In the genomic region with DNA sequence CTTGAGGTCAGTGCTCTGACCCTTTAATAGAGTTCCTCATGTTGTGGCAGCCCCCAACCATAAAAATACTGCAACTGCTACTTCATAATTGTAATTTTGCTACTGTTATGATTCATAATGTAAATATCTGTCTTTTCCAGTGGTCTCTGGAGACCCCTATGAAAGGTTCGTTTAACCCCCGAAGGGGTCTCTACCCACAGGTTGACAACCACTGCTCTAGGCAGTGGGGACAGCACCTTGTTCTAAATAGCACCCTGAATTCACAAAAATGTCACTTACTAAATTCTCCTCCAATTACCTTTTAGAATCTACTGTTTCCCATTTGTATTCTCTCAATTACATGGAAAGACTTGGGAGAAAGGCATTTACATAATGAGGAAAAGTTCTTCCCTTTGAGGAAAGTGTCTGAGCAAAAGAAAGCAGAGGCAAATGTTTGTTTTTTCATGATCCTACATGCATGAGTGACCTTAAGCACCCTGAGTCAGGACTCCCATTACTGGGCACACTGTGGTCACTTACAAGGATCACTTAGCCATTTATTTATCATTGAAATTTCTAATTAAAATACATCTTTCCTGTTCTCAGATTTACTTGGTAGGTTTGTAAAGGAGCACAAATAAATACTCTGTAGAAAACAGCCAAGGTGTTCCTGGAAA, we compare ENCODE assay signal across 25 mouse cellular contexts. TPM values are rescaled to one million over a fixed set of nuclear protein-coding genes. Genes with fewer than 3 reads are reported as not detected.
A peak's percentile ranks its signal among the peaks of the same experiment; 100 is the strongest.
DNase-seq lines count a peak whose midpoint lies in the region; ATAC-seq and TF ChIP-seq lines count a peak whose summit lies in the region.
"Had no signal": no experiment of that assay in that cellular context is flagged by ENCODE, and none has a peak within 500 bp of the region (broad histone marks: within the 10 kb centered on the region; RNA-seq: fewer than 3 reads in every experiment).

No protein-coding gene starts in this region.

- peaks cover 35% of the 10 kb centered on the region for H3K4me1 ChIP-seq in kidney, embryonic 16.5 days (ENCODE audit: insufficient read depth, low read length)
- peaks cover 10% of the 10 kb centered on the region; the same call in 1 of the 2 replicates for H3K4me1 ChIP-seq in kidney, embryonic 14.5 days (ENCODE audit: control insufficient read depth, insufficient read depth, low read length)
- H3K4me1 ChIP-seq in CH12.LX (ENCODE audit: control insufficient read depth in 1 of 2, insufficient read depth in 2 of 2): peaks cover 8 to 70% of the 10 kb centered on the region in 2 experiments

- peaks cover 80% of the 10 kb centered on the region for H3K79me2 ChIP-seq in CH12.LX (replicated peaks; ENCODE audit: control insufficient read depth, extremely low read depth, insufficient read depth, poor library complexity, severe bottlenecking)

- peak; percentile 33 for DNase-seq in kidney, adult 9 months
- DNase-seq in kidney, postnatal 14 days: no peak
- peak; percentile 77 for DNase-seq in CH12.LX (ENCODE audit: extremely low read depth)
- no peak for DNase-seq in Patski (ENCODE audit: low read depth, low spot score)
- DNase-seq: adrenal gland, adult 2 months; adrenal gland, postnatal 10 days; adrenal gland, postnatal 25 days; cerebellum, adult 11 months; cerebellum, adult 18-20 months; cerebellum, adult 8-10 months; cerebellum, adult 9-11 months; cerebellum, postnatal 14 days; cerebellum, postnatal 36 days; embryo, embryonic 11 days had no signal

- no peak for TF ChIP-seq RAD21 in CH12.LX (IDR thresholded peaks at IDR 0.05; ENCODE audit: low read depth, low read length)

- H3K36me3 ChIP-seq in kidney, embryonic 16.5 days (ENCODE audit: insufficient read depth, low read length): no peaks in the 10 kb centered on the region
- no peaks in the 10 kb centered on the region for H3K36me3 ChIP-seq in kidney, embryonic 14.5 days (ENCODE audit: control insufficient read depth, insufficient read depth, low read length)
- peaks cover 0 to 6% of the 10 kb centered on the region in 2 experiments for H3K36me3 ChIP-seq in CH12.LX (replicated peaks in 1 of 2; ENCODE audit: control insufficient read depth in 1 of 2, insufficient read depth in 1 of 2, low read length in 1 of 2)
- H3K36me3 ChIP-seq: embryonic facial prominence, embryonic 13.5 days; embryonic facial prominence, embryonic 15.5 days; forebrain, embryonic 12.5 days had no signal

- WGBS in kidney, embryonic 16.5 days: 81% methylated on average over 2 of the region's 2 CpGs
- WGBS in kidney, embryonic 14.5 days: 88% methylated on average over 2 of the region's 2 CpGs

- no peak overlapping the region for H3K9ac ChIP-seq in kidney, embryonic 16.5 days (replicated peaks; ENCODE audit: low read length)
- no peak overlapping the region for H3K9ac ChIP-seq in kidney, embryonic 14.5 days (ENCODE audit: low read depth, low read length)
- H3K9ac ChIP-seq in CH12.LX (ENCODE audit: insufficient read depth, low read depth): no peak overlapping the region; the same call in 1 of the 2 replicates
- H3K9ac ChIP-seq: embryonic facial prominence, embryonic 13.5 days; embryonic facial prominence, embryonic 15.5 days; forebrain, embryonic 12.5 days had no signal

- no peak overlapping the region for H3K4me3 ChIP-seq in kidney, embryonic 16.5 days (ENCODE audit: low read length)
- H3K4me3 ChIP-seq in kidney, embryonic 14.5 days (ENCODE audit: low read length): no peak overlapping the region
- no peak overlapping the region for H3K4me3 ChIP-seq in CH12.LX (replicated peaks in 1 of 3; ENCODE audit: low read depth in 2 of 3, low read length in 2 of 3, poor library complexity in 1 of 3)
- H3K4me3 ChIP-seq: embryonic facial prominence, embryonic 13.5 days; embryonic facial prominence, embryonic 15.5 days; erythroblast, embryonic 14.5 days; forebrain, embryonic 10.5 days; forebrain, embryonic 12.5 days had no signal

- TF ChIP-seq CTCF in CH12.LX (conservative IDR thresholded peaks at IDR 0.05 in 1 of 2, IDR thresholded peaks at IDR 0.05 in 1 of 2; ENCODE audit: low read depth in 2 of 2, low read length in 2 of 2) (no peak), Patski (IDR thresholded peaks at IDR 0.05) (no peak)

- ATAC-seq in kidney, embryonic 16.5 days (ENCODE audit: low FRiP score, low TSS enrichment): 0 out of 2 replicates have a peak, but pooled peaks have one; percentile 42
- ATAC-seq in kidney, embryonic 14.5 days (ENCODE audit: low FRiP score, low TSS enrichment): no peak
- peak; percentile 60 for ATAC-seq in Patski
- no peak for ATAC-seq in megakaryocyte progenitor cell, adult 5-6 weeks (replicated peaks; ENCODE audit: poor library complexity)
- ATAC-seq: forebrain, embryonic 14.5 days; forebrain, embryonic 16.5 days had no signal

- dilution Hi-C loops in CH12.LX (cut with MboI; ENCODE audit: extremely low pct_ligation_motif_present, extremely low pct_unique_long_range_greater_than_20kb, low sequenced_read_pairs): no loop called here

- POLR2A ChIA-PET in Patski (lab: Charles Lee): no interaction called here

- peak; percentile 86 for TF ChIP-seq EP300 in CH12.LX (IDR thresholded peaks at IDR 0.05; ENCODE audit: low read length)

- H3K27me3 ChIP-seq in kidney, embryonic 16.5 days (ENCODE audit: insufficient read depth, low read length): no peaks in the 10 kb centered on the region
- no peaks in the 10 kb centered on the region for H3K27me3 ChIP-seq in kidney, embryonic 14.5 days (ENCODE audit: control insufficient read depth, insufficient read depth, low read length)
- no peaks in the 10 kb centered on the region for H3K27me3 ChIP-seq in CH12.LX (replicated peaks)
- H3K27me3 ChIP-seq in Patski: no peaks in the 10 kb centered on the region
- H3K27me3 ChIP-seq: embryonic facial prominence, embryonic 13.5 days; embryonic facial prominence, embryonic 15.5 days; forebrain, embryonic 12.5 days had no signal

- no peak for TF ChIP-seq POLR2A in CH12.LX (IDR thresholded peaks at IDR 0.05; ENCODE audit: low read depth, low read length)

- H3K4me2 ChIP-seq in kidney, embryonic 16.5 days (replicated peaks; ENCODE audit: low read depth, low read length): no peak overlapping the region
- H3K4me2 ChIP-seq in kidney, embryonic 14.5 days (replicated peaks; ENCODE audit: low read depth, low read length): no peak overlapping the region
- H3K4me2 ChIP-seq in CH12.LX (ENCODE audit: insufficient read depth, low read depth, poor library complexity, severe bottlenecking): peak overlapping the region; percentile 61
- H3K4me2 ChIP-seq: embryonic facial prominence, embryonic 13.5 days; embryonic facial prominence, embryonic 15.5 days; forebrain, embryonic 12.5 days had no signal

- in situ Hi-C loops in CH12.LX (cut with MboI; ENCODE audit: low pct_ligation_motif_present, low pct_unique_long_range_greater_than_20kb, low sequenced_read_pairs): no loop called here
- in situ Hi-C loops in Patski (cut with MboI; ENCODE audit: low pct_unique_long_range_greater_than_20kb): loop anchor here (25.0 kb wide), 1 partner anchor 1155 kb away; no protein-coding TSS in a partner anchor

- H3K9me3 ChIP-seq in kidney, embryonic 16.5 days (ENCODE audit: low read length): no peaks in the 10 kb centered on the region
- H3K9me3 ChIP-seq in kidney, embryonic 14.5 days (ENCODE audit: control insufficient read depth, low read length): no peaks in the 10 kb centered on the region
- no peaks in the 10 kb centered on the region for H3K9me3 ChIP-seq in CH12.LX (replicated peaks; ENCODE audit: low read length)
- H3K9me3 ChIP-seq: embryonic facial prominence, embryonic 13.5 days; embryonic facial prominence, embryonic 15.5 days; forebrain, embryonic 10.5 days; forebrain, embryonic 12.5 days; G1E had no signal

- H3K27ac ChIP-seq in kidney, embryonic 16.5 days (ENCODE audit: low read length): no peak overlapping the region
- H3K27ac ChIP-seq in kidney, embryonic 14.5 days (ENCODE audit: low read depth, low read length): no peak overlapping the region
- peak overlapping the region; percentile 92 for H3K27ac ChIP-seq in CH12.LX (ENCODE audit: insufficient read depth, low read depth)
- H3K27ac ChIP-seq: embryonic facial prominence, embryonic 13.5 days; embryonic facial prominence, embryonic 15.5 days; forebrain, embryonic 10.5 days; forebrain, embryonic 12.5 days had no signal

- CTCF ChIA-PET in Patski (lab: Charles Lee): interaction anchor here (1.4 kb wide), 1 partner anchor 17 kb away, joined by 4 read pairs; no protein-coding TSS in a partner anchor

TF ChIP-seq in CH12.LX, 34 proteins besides CTCF, POLR2A, EP300 and RAD21 (continues in another document):
- peak; percentile 37; the same call in 1 of the 2 replicates for TF ChIP-seq BHLHE40 (IDR thresholded peaks at IDR 0.05; ENCODE audit: low read depth, low read length)
- peak; percentile 92 for TF ChIP-seq MEF2A (IDR thresholded peaks at IDR 0.05; ENCODE audit: borderline replicate concordance, low read depth, low read length)
- TF ChIP-seq SIN3A (IDR thresholded peaks at IDR 0.05; ENCODE audit: low read length): 0 out of 2 replicates have a peak, but pooled peaks have one; percentile 8
- no peak for TF ChIP-seq MYC (IDR thresholded peaks at IDR 0.05; ENCODE audit: low read depth, low read length)
- no peak for TF ChIP-seq HCFC1 (IDR thresholded peaks at IDR 0.05; ENCODE audit: low read depth, low read length)
- 0 out of 2 replicates have a peak, but pooled peaks have one; percentile 55 for TF ChIP-seq KAT2A (IDR thresholded peaks at IDR 0.05; ENCODE audit: insufficient replicate concordance, low read length)
- no peak for TF ChIP-seq MXI1 (IDR thresholded peaks at IDR 0.05; ENCODE audit: low read depth, low read length)
- peak; percentile 76 for TF ChIP-seq ETS1 (conservative IDR thresholded peaks at IDR 0.05; ENCODE audit: low read depth, low read length)
- TF ChIP-seq NELFE (IDR thresholded peaks at IDR 0.05; ENCODE audit: low read depth, low read length): no peak
- no peak for TF ChIP-seq TBP (conservative IDR thresholded peaks at IDR 0.05; ENCODE audit: low read depth, low read length)

RNA-seq across cellular contexts. Expression of gene Pdhx, which starts 5.6 kb away (rescaled TPM):
- 42.8 and 46.7 TPM in 2 replicates for polyA plus RNA-seq in kidney, embryonic 16.5 days (2015; fragmentation: Nextera tagmentation; extraction: Ambion mirVana)
- 31.5 and 38.3 TPM in 2 replicates for polyA plus RNA-seq in kidney, embryonic 14.5 days (2014; fragmentation: Nextera tagmentation; extraction: Ambion mirVana)
- total RNA-seq in CH12.LX (2012; rRNA removed) (66.9 and 78.9 TPM in 2 replicates), CH12.LX (2014; rRNA removed) (131 and 140 TPM in 2 replicates)
- polyA plus RNA-seq in CH12.LX (2012; ENCODE audit: insufficient read length, low read depth) (97.4 and 104 TPM in 2 replicates), Patski (2021) (43.4 TPM)
- 17.9 and 20.9 TPM in 2 replicates for total RNA-seq in megakaryocyte progenitor cell, adult 5-6 weeks (2015)
- 28.7 and 29.1 TPM in 2 replicates for total RNA-seq in megakaryocyte progenitor cell, adult 5-6 weeks (2017)

RNA-seq across cellular contexts. Expression of gene Apip, which starts 5.8 kb away (rescaled TPM):
- 60.5 and 68.1 TPM in 2 replicates for polyA plus RNA-seq in kidney, embryonic 16.5 days (2015; fragmentation: Nextera tagmentation; extraction: Ambion mirVana)
- 73.7 and 73.9 TPM in 2 replicates for polyA plus RNA-seq in kidney, embryonic 14.5 days (2014; fragmentation: Nextera tagmentation; extraction: Ambion mirVana)
- total RNA-seq in CH12.LX (2012; rRNA removed) (111 and 126 TPM in 2 replicates), CH12.LX (2014; rRNA removed) (222 and 233 TPM in 2 replicates)
- polyA plus RNA-seq in CH12.LX (2012; ENCODE audit: insufficient read length, low read depth) (142 and 184 TPM in 2 replicates), Patski (2021) (48.6 TPM)
- 47.0 and 66.0 TPM in 2 replicates for total RNA-seq in megakaryocyte progenitor cell, adult 5-6 weeks (2015)
- total RNA-seq in megakaryocyte progenitor cell, adult 5-6 weeks (2017): 31.7 and 35.1 TPM in 2 replicates

Comparison
In these comparisons a context has a peak if more than half of its experiments do, and no peak if none do; other contexts are left out.
1. DNase-seq: peak in kidney, adult 9 months (single experiment) and CH12.LX (single experiment); none in kidney, postnatal 14 days (single experiment) and Patski (single experiment).
2. ATAC-seq: peak in kidney, embryonic 16.5 days (single experiment) and Patski (single experiment); none in kidney, embryonic 14.5 days (single experiment) and megakaryocyte progenitor cell, adult 5-6 weeks (single experiment).